Mouse (Mus musculus) heart, embryonic 14.5 days (tissue): ENCODE data around the gene Slit3. TPM values are rescaled to one million over a fixed set of nuclear protein-coding genes. Genes with fewer than 3 reads are reported as not detected.

ENCODE experiments used
- ATAC-seq: fragments of 200-750 bp; cut with Nextera tagmentation; 2 replicates; pipeline ENCODE4 v1.8.0; 2017; ENCODE audit warnings: low read depth, moderate TSS enrichment; ENCODE audit not compliant: insufficient number of reproducible peaks, insufficient read depth, low FRiP score
- H3K27ac ChIP-seq, 2 experiments: fragments of 200-500 bp in 1 of 2; fragments of 300-500 bp in 1 of 2; sonication (generic) in 1 of 2; replicated peaks in 1 of 2; 2 replicates each; pipeline ENCODE4 v1.5.1; 2012 to 2014; ENCODE audit warnings: low read depth in 2 of 2, low read length in 2 of 2, control low read depth in 1 of 2, mild to moderate bottlenecking in 1 of 2, mixed read lengths in 1 of 2; ENCODE audit not compliant: control insufficient read depth in 1 of 2, insufficient read depth in 1 of 2
- H3K27me3 ChIP-seq: fragments of 300-500 bp; sonication (generic); 2 replicates; pipeline ENCODE4 v1.6.1; 2014; ENCODE audit warnings: mild to moderate bottlenecking, low read length, control low read depth; ENCODE audit not compliant: control insufficient read depth, insufficient read depth
- H3K36me3 ChIP-seq: fragments of 300-500 bp; sonication (generic); 2 replicates; pipeline ENCODE4 v1.6.1; 2014; ENCODE audit warnings: mild to moderate bottlenecking, control low read depth, low read length, mixed read lengths; ENCODE audit not compliant: control insufficient read depth, insufficient read depth
- H3K4me1 ChIP-seq, 2 experiments: fragments of 200-500 bp in 1 of 2; fragments of 300-500 bp in 1 of 2; sonication (generic) in 1 of 2; 2 replicates each; pipeline ENCODE4 v1.6.1; 2012 to 2014; ENCODE audit warnings: low read length in 2 of 2, control low read depth in 1 of 2, mixed read lengths in 1 of 2; ENCODE audit not compliant: control insufficient read depth in 2 of 2, insufficient read depth in 2 of 2
- H3K4me2 ChIP-seq: fragments of 300-500 bp; sonication (generic); 2 replicates; pipeline ENCODE4 v1.6.1; 2014; ENCODE audit warnings: mild to moderate bottlenecking, low read length
- H3K4me3 ChIP-seq, 2 experiments: fragments of 200-500 bp in 1 of 2; fragments of 300-500 bp in 1 of 2; sonication (generic) in 1 of 2; 2 replicates each; pipeline ENCODE4 v1.5.1; 2012 to 2014; ENCODE audit warnings: low read length in 2 of 2, mild to moderate bottlenecking in 2 of 2, control low read depth in 1 of 2, low read depth in 1 of 2, moderate library complexity in 1 of 2; ENCODE audit not compliant: control insufficient read depth in 1 of 2, insufficient read depth in 1 of 2
- H3K9ac ChIP-seq: fragments of 300-500 bp; sonication (generic); 2 replicates; pipeline ENCODE4 v1.6.1; 2014; ENCODE audit warnings: mild to moderate bottlenecking, low read length
- H3K9me3 ChIP-seq: fragments of 300-500 bp; sonication (generic); 2 replicates; pipeline ENCODE4 v1.6.1; 2016; ENCODE audit warnings: low read length, control low read depth; ENCODE audit not compliant: control insufficient read depth
- WGBS: fragments of 180-500 bp; shearing (Covaris S2); extraction: QIAGEN DNeasy Blood & Tissue Kit; methylation state at CpG from one replicate; pipeline ENCODE4 v1.1.7; 2014; 5-methylcytosine and 5-hydroxymethylcytosine counted together
- polyA plus RNA-seq: library from polyadenylated mRNA; unstranded; fragments of >200 nt; fragmentation: Nextera tagmentation; extraction: Ambion mirVana; gene quantifications from 2 replicates; pipeline ENCODE4 v1.2.1, GENCODE M21; 2014

Gene Slit3
- polyA plus RNA-seq, 1 experiment from 2014 or later, result 25.7 TPM

- no peak overlapping the region; the same call in 1 of the 2 replicates for H3K4me2 ChIP-seq
- no peak overlapping the region for H3K27ac ChIP-seq
- no peak for ATAC-seq
- H3K9ac ChIP-seq, result no peak overlapping the region
- no peak overlapping the region for H3K4me3 ChIP-seq
- 66% methylated on average over 17 of the region's 17 CpGs for WGBS
- peaks cover 19% of the 10 kb centered on the region for H3K27me3 ChIP-seq
- peaks cover 9 to 17% of the 10 kb centered on the region in 2 experiments; a peak in 3 of 4 replicates for H3K4me1 ChIP-seq
- no peaks in the 10 kb centered on the region for H3K9me3 ChIP-seq
- no peaks in the 10 kb centered on the region for H3K36me3 ChIP-seq
Observed at GRCm38 (mm10) chr11:35124489-35125107, 3.6 kb downstream of the Slit3 start.

GRCm38 (mm10) chr11:35125108-35125490 is 4.1 kb downstream of the Slit3 start:
- ATAC-seq, result no peak

GRCm38 (mm10) chr11:35131740-35132139 is 10.7 kb downstream of the Slit3 start:
- Histone ChIP-seq H3K36me3 (no peaks in the 10 kb centered on the region), H3K27ac (no peak overlapping the region), H3K4me2 (no peak overlapping the region), H3K4me3 (no peak overlapping the region), H3K9me3 (no peaks in the 10 kb centered on the region), H3K4me1 (no peaks in the 10 kb centered on the region), H3K9ac (no peak overlapping the region), H3K27me3 (no peaks in the 10 kb centered on the region)
- 79% methylated on average over 5 of the region's 5 CpGs for WGBS
- no peak for ATAC-seq

More at GRCm38 (mm10) chr11:35125108-35125490, 4.1 kb downstream of the Slit3 start:
- no peaks in the 10 kb centered on the region for H3K9me3 ChIP-seq
- peaks cover 17% of the 10 kb centered on the region for H3K27me3 ChIP-seq
- peaks cover 9 to 16% of the 10 kb centered on the region in 2 experiments; a peak in 3 of 4 replicates for H3K4me1 ChIP-seq
- H3K4me2 ChIP-seq, result no peak overlapping the region
- no peak overlapping the region for H3K9ac ChIP-seq
- WGBS, result 50% methylated on average over 10 of the region's 10 CpGs
- H3K4me3 ChIP-seq, result no peak overlapping the region
- H3K36me3 ChIP-seq, result no peaks in the 10 kb centered on the region
- H3K27ac ChIP-seq, result no peak overlapping the region

GRCm38 (mm10) chr11:35136625-35137024 is 15.6 kb downstream of the Slit3 start:
- Histone ChIP-seq H3K4me1 (no peaks in the 10 kb centered on the region), H3K27ac (no peak overlapping the region), H3K9me3 (no peaks in the 10 kb centered on the region), H3K27me3 (no peaks in the 10 kb centered on the region), H3K36me3 (no peaks in the 10 kb centered on the region), H3K4me2 (no peak overlapping the region), H3K9ac (no peak overlapping the region), H3K4me3 (no peak overlapping the region)
- 82% methylated on average over 9 of the region's 9 CpGs for WGBS
- no peak for ATAC-seq

- ATAC-seq, result no peak
- Histone ChIP-seq H3K36me3 (no peaks in the 10 kb centered on the region), H3K4me3 (no peak overlapping the region), H3K4me1 (0 out of 4 replicates have a peak, but pooled peaks cover 0 to 2% of the 10 kb centered on the region in 2 experiments), H3K4me2 (no peak overlapping the region), H3K27ac (no peak overlapping the region), H3K9ac (no peak overlapping the region), H3K27me3 (no peaks in the 10 kb centered on the region), H3K9me3 (no peaks in the 10 kb centered on the region)
- 86% methylated on average over 6 of the region's 6 CpGs for WGBS
Observed at GRCm38 (mm10) chr11:35140092-35140491, 19.1 kb downstream of the Slit3 start.

GRCm38 (mm10) chr11:35142202-35142601 is 21.2 kb downstream of the Slit3 start:
- no peak for ATAC-seq
- WGBS, result 59% methylated on average over 5 of the region's 5 CpGs
- H3K9me3 ChIP-seq, result no peaks in the 10 kb centered on the region
- no peak overlapping the region for H3K27ac ChIP-seq
- H3K9ac ChIP-seq, result no peak overlapping the region
- no peak overlapping the region for H3K4me2 ChIP-seq
- no peaks in the 10 kb centered on the region for H3K27me3 ChIP-seq
- H3K4me3 ChIP-seq, result no peak overlapping the region
- no peaks in the 10 kb centered on the region for H3K36me3 ChIP-seq
- H3K4me1 ChIP-seq, result 0 out of 4 replicates have a peak, but pooled peaks cover 0 to 2% of the 10 kb centered on the region in 2 experiments

- H3K4me1 ChIP-seq, result 0 out of 4 replicates have a peak, but pooled peaks cover 0 to 2% of the 10 kb centered on the region in 2 experiments
- WGBS, result 71% methylated on average over 7 of the region's 7 CpGs
- H3K36me3 ChIP-seq, result no peaks in the 10 kb centered on the region
- no peak overlapping the region for H3K27ac ChIP-seq
- ATAC-seq, result no peak
- H3K4me2 ChIP-seq, result no peak overlapping the region
- H3K9me3 ChIP-seq, result no peaks in the 10 kb centered on the region
- H3K4me3 ChIP-seq, result no peak overlapping the region
- H3K27me3 ChIP-seq, result no peaks in the 10 kb centered on the region
- no peak overlapping the region for H3K9ac ChIP-seq
Observed at GRCm38 (mm10) chr11:35142698-35143360, 21.8 kb downstream of the Slit3 start.
